ENCODE assay signal across 8 mouse cellular contexts in the genomic region with DNA sequence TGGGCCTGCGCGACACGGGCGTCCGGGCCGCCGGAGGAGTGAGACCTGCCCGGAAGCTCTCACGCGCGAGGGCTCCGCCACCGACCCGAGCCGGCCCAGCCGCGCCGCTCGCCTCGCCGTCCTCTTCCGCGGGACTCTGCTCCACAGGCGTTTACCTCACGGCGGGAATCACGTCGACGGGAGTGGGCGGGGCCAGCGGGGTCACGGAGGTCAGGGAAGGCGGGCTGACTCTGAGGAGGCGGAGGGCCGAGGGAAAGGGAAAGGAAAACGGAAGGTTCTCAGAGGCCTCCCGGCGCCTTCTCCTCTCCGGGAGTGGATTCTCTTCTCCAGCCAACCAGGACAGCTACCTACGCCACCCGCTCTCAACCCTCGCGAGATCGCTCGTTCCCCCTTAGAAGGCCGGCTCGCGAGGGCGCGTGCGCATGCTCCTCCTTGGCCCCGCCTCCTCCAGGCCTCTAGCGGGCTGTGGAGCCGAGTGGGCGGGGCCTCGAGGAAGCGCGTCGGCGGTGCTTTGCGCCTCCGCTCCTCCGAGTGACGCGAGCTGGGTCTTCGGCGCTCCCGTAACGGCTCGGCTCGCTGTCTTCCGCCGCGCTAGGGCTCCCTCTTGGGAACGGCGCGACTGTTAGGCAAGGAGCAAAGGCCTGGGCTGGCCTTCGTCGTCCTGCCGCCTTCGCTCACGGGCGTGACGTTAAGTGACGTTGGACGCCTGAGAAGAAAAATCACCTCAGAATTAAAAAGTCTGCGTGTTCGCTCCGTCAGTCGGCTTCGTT. TPM values are rescaled to one million over a fixed set of nuclear protein-coding genes. Genes with fewer than 3 reads are reported as not detected.
DNase-seq lines count a peak whose midpoint lies in the region; ATAC-seq lines count a peak whose summit lies in the region.
"Not testable (repeated sequence)": the region's sequence is repeated elsewhere in the genome, so short reads cannot be mapped to it uniquely, and the experiment has no call there.

Gene Smarca5, minus strand, starts transcription at position 343 of the 770 bp plus-strand sequence.

- H3K9me3 ChIP-seq in intestine, embryonic 14.5 days (ENCODE audit: control insufficient read depth, low read length), result not testable (repeated sequence)

- intact Hi-C loops in gastrocnemius, postnatal 14 days (cut with DNase I; ENCODE audit: low total_unique reads); left cerebral cortex, postnatal 10 days (cut with DNase I): not testable (repeated sequence)

- H3K4me2 ChIP-seq in intestine, embryonic 14.5 days (ENCODE audit: low read length), result peak within 1 kb of the TSS; percentile 73

- peaks cover 16% of the 10 kb centered on the region for H3K36me3 ChIP-seq in intestine, embryonic 14.5 days (ENCODE audit: control insufficient read depth, insufficient read depth, low read length)

- H3K4me1 ChIP-seq in intestine, embryonic 14.5 days (replicated peaks; ENCODE audit: control insufficient read depth, insufficient read depth, low read length), result not testable (repeated sequence)

- WGBS in intestine, embryonic 14.5 days, result 2% methylated on average over 77 of the region's 91 CpGs

- not testable (repeated sequence) for H3K27me3 ChIP-seq in intestine, embryonic 14.5 days (replicated peaks; ENCODE audit: control insufficient read depth, insufficient read depth, low read length)

- peak; percentile 96 to 97 for DNase-seq in adrenal gland, adult 18-20 months (ENCODE audit: low spot score in 2 of 2)
- peak; percentile 91 for DNase-seq in embryo, embryonic 10.5 days (ENCODE audit: low spot score)
- peak; percentile 94 for DNase-seq in gastrocnemius, postnatal 14 days
- peak; percentile 93 for DNase-seq in intestine, embryonic 14.5 days (ENCODE audit: low spot score)
- DNase-seq in left cerebral cortex, postnatal 10 days (ENCODE audit: extremely low spot score in 1 of 2, low spot score in 2 of 2), result peak; percentile 91 to 95
- DNase-seq in right cerebral cortex, postnatal 10 days (ENCODE audit: low spot score in 2 of 2), result peak; percentile 95
- DNase-seq in urinary bladder, postnatal 14 days (ENCODE audit: low spot score), result peak; percentile 95

- peak within 1 kb of the TSS; percentile 78 for H3K4me3 ChIP-seq in intestine, embryonic 14.5 days (ENCODE audit: low read depth, low read length)

- ATAC-seq in intestine, embryonic 14.5 days (replicated peaks; ENCODE audit: low FRiP score, low TSS enrichment, low read depth), result peak; percentile 98
- ATAC-seq in megakaryocyte progenitor cell, adult 5-6 weeks (replicated peaks; ENCODE audit: poor library complexity), result peak; percentile 93

- H3K27ac ChIP-seq in intestine, embryonic 14.5 days (ENCODE audit: low read depth), result peak within 1 kb of the TSS; percentile 96

- H3K9ac ChIP-seq in intestine, embryonic 14.5 days (ENCODE audit: low read length), result peak within 1 kb of the TSS; percentile 95

RNA-seq across cellular contexts. Expression of gene Smarca5, which starts in this region (rescaled TPM):
- 10 to 100 TPM; 74.5 to 77.2 TPM for total RNA-seq in adrenal gland, adult 18-20 months (2021)
- 10 to 100 TPM; 29.1 to 30.6 TPM for total RNA-seq in gastrocnemius, postnatal 14 days (2021)
- 70.3 and 78.3 TPM in 2 replicates for polyA plus RNA-seq in intestine, embryonic 14.5 days (2014; fragmentation: Nextera tagmentation; extraction: Ambion mirVana)
- total RNA-seq in left cerebral cortex, postnatal 10 days (2021), result 10 to 100 TPM; 41.8 to 45.3 TPM
- 127 and 131 TPM in 2 replicates for total RNA-seq in megakaryocyte progenitor cell, adult 5-6 weeks (2015)
- total RNA-seq in megakaryocyte progenitor cell, adult 5-6 weeks (2017), result 162 and 189 TPM in 2 replicates

Comparison
In these comparisons a context has a peak if more than half of its experiments do, and no peak if none do; other contexts are left out.
1. Peak in every context shown above with its lines: DNase-seq, ATAC-seq, H3K4me3 ChIP-seq and H3K27ac ChIP-seq.